Mouse (Mus musculus) retina, embryonic 14.5 days (tissue): Measurements from ENCODE around the gene Lrtm1.

Source experiments
- DNase-seq: peaks from one replicate; pipeline ENCODE4 v3.0.0-alpha.2; 2015; ENCODE audit warnings: low spot score

Gene Lrtm1

GRCm38 (mm10) chr14:29017883-29018282 is at the start of gene Lrtm1:
Lrtm1 (plus strand) TSS chr14:29018208.
- DNase-seq = peak; percentile 24

DNA sequence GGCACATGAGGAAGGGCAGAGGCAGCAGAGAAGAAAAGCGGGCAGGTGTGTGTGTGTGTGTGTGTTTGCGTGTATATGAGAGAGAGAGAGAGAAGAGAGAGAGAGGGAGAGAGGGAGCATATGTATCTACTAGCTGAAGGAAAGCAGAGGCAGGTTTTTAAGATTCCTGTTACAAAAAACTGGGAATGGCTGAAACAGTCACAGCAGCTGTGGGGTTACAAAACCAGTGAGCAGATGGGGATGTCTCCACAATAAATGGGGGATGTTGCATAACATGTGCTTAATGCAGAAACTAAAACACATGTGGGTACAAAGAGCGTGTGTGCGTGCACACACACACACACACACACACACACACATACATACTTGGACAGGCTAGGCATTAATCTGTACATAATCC is 48.8 kb upstream of the Lrtm1 start:
- no peak for DNase-seq

DNA sequence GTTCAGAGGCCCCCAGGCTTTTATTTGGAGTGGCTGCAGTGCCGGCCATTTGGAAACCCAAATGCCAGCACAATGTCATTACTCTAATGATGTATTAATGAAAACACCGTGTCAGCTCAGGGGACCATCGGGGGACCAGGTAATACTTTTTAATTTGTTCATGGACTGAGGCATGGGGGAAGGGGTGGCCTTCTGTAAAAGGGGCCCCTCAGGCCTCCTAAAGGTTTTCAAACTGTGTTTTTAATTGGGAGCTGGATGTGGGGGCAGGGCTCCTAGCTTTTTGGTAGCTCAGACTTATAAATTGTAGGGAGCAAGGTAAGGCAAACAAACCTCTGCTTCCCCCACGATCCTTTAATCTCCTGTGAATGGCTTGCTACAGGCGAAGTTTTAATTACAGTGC is 45.4 kb upstream of the Lrtm1 start:
- no peak for DNase-seq

GRCm38 (mm10) chr14:28979230-28979629 is 38.8 kb upstream of the Lrtm1 start:
- no peak for DNase-seq

DNA sequence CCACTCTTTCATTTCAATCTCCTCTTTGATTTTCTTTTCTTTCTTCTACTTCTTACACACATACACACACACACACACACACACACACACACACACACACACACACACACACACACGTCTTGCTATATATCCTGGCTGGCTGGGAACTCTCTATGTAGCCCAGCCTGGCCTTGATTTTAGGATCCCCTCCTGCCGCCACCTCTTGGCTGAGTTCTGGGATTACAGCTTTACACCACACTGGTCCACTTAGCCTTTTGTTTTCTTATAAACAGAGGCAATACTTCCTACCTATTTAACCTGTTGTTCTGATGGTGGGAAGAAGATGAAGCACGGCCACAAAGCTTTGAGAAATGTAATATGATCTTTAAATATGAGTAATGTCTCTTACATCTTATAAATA is 37.5 kb upstream of the Lrtm1 start:
- peak; percentile 44 for DNase-seq

GRCm38 (mm10) chr14:28984276-28984675 is 33.7 kb upstream of the Lrtm1 start:
- no peak for DNase-seq

- no peak for DNase-seq
Observed at GRCm38 (mm10) chr14:28988211-28988900, 29.7 kb upstream of the Lrtm1 start.

DNA sequence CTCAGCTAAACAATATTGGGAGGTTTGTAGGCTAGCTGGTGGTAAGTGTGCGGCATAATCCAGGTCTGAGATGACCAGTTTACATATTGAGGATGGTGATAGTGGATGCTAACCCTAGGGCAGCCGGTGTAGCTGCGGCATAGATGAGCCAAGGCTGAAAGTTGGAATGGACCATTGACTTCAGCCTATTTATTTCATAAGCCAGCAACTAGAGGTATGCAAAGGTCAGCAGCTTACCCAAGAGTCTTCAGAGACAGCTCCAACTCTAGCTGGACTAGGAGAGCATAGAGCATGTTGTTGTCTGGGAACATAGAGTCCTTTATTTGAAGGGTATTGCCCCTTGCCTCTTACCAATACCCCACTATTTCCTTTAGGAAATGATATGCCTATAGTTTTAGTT is 21.4 kb upstream of the Lrtm1 start:
- DNase-seq = no peak

DNA sequence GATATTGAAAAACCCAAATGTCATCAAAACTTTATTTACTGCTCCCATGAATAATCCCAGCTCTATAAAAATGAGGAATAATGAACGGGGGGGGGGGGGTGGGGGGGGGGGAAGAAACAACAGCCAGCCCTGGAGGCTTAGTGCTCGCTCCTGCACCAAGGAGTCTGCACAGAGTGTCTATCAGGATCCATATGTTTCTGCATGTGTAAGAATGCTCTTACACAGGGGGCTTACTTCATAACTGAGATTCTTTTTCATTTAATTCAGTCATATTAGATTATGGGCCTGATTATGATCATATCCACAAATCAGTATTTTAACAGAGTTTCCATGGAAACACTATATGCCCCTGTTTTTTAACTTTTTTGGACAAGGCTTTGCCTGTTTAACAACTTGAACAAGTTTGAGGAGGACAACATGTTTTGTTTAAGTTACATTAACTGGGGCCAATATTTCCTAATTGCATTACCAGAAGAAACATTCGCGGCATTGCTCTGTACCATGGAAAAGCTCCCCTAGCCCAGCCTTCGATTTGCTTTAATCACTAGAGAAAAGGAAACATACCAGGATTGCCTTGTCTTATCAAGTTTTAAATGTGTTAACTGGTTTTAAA is 12.7 kb upstream of the Lrtm1 start:
- DNase-seq = no peak

DNA sequence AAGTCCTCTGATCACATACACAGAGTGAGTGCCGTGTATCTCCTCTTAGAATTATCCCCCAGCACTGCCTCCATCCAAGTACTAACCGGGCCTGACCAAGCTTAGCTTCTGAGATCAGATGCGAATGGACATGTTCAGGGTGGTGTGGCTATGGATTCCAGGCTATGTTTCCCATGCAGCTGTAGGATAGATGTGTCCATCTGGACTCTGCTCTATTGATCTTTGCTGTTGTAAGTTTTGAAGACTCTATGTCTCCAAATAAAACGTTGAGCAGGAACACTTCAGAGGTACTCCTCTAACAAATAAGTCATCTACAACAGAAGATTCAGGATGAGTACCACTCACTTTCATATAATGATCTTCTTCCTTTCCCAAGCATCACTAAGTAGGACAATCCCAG is 8.4 kb upstream of the Lrtm1 start:
- DNase-seq = no peak

- DNase-seq = no peak
Observed at GRCm38 (mm10) chr14:29013161-29013560, 4.8 kb upstream of the Lrtm1 start.

DNA sequence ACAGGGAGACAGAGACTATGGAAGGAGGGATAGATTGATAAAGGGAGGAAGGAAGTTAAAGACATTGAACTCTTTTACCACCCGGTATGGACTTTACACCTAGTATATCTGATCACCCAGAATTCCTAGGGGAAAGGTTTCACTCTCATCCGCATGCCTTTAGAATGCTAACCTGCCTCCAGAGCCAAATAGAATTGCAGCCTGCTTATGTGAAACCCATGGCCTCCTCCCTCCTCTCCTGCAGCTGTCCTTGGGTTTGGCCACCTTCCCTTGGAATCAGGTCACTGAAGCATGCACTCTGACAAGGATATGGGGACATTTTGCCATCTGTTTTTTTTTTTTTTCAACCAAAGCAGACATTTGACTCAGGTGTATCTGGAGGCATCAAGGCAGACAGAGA is 3.3 kb upstream of the Lrtm1 start:
- DNase-seq = no peak

DNA sequence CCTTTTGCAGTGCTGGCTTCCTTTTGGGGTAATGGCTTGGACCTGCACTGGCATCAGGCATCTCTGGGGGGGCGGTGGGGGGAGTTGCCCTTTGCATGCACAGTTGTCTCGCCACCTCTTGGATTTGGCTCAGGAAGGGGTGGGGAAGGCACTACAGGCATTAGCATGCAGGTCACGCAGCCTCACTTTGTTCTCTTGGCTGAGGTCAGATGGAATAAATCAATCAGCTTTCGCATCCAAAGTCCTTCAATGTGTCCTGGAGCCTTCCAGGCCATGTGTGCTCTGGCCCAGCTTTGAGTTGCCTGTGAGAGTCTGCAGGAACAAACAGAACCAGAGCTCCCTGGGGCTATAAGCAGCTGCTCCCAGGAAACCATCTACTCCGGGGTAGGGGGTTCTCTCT is 2.1 kb upstream of the Lrtm1 start:
- DNase-seq = peak; percentile 57

DNA sequence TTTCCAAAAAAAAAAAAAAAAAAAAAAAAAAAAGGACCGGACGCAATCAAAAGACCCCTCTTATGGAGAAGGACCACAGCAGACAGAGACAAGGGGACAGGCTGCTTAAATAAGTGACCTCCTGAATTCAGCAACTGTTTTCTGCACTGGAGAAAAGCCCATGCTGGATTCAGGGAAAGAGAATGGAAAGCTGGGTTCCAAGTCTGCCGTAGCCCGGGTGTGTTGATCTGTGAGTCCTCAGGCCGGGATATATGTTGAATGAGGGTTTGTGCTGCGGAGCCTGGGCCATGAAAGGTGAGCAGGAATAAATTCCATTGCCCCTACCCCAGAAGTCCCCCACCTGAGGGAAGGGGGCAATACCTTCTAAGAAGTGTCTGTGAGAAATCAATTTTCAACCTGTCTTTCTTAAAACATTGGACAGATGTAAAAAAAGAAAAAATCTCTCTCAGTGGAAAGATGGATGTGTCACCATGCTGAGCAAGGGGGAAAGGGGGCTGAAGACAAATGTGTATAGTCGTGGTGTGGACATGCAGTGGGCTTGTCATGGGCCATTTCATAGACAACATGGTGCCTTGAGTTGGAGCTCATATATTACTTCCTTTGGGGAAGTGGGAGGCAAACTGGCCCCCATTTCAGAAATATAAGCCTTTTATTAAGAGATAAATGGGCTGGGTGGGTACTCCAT is 450 bp downstream of the Lrtm1 start:
- no peak for DNase-seq

GRCm38 (mm10) chr14:29021295-29021694 is 3.3 kb downstream of the Lrtm1 start:
- DNase-seq = no peak

GRCm38 (mm10) chr14:29023246-29023645 is 5.2 kb downstream of the Lrtm1 start:
- DNase-seq = no peak

DNA sequence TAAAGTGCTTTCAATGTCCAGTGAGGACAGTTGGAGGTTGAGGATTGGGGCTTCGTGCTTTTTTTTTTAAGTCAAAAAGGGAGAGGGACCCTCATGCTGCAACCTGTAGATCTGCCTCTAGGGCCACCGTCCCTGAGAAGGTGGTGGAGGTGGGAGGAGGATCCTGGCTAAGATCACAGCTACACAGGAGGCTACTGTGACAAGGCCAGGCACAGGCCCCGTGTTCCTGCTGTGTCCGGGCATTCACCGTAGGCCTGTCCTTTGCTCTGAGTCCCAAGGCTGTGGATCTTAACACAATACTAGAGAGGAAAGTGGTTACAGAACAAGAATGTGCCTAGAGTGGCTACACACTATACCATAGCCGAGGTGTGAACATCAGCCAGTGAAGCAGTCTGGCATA is 7.3 kb downstream of the Lrtm1 start:
- DNase-seq = no peak

- no peak for DNase-seq
Observed at GRCm38 (mm10) chr14:29027276-29027675, 9.3 kb downstream of the Lrtm1 start.

DNA sequence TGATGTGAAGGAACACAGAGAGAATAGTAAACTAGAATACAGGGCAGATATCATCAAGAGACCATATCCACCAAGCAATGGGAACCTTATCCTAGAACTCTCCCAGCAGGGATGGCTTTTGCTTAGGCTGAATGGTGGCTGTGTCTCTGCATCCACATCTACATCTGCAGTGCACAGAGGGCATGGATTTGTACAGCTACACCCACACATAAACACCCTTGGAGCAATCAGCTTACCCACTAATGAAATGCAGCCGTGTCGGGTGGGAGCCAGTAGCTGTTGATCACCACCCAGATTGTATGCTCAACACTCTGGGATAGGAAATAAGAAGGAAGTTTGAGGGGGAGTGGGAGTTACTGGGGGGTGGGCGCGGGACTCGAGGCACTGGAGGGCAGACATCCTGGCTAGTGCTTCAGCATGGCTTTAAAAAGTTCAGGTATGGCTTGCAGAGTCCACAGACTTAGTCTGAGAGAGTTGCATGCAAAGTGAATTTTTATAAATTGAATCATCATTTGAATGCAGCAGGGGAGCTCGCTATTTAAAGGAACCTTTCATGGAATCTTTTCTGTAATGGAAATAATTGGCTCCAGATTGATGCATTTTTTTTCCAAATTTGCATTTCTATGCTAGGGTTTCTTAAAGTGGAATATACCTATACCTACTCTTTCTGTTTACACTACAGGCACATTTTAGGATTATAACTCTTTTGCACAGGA is 10.5 kb downstream of the Lrtm1 start:
- no peak for DNase-seq

GRCm38 (mm10) chr14:29029107-29029469 is 11.1 kb downstream of the Lrtm1 start:
- DNase-seq = no peak

- no peak for DNase-seq
Observed at GRCm38 (mm10) chr14:29029896-29030420, 11.9 kb downstream of the Lrtm1 start.

DNA sequence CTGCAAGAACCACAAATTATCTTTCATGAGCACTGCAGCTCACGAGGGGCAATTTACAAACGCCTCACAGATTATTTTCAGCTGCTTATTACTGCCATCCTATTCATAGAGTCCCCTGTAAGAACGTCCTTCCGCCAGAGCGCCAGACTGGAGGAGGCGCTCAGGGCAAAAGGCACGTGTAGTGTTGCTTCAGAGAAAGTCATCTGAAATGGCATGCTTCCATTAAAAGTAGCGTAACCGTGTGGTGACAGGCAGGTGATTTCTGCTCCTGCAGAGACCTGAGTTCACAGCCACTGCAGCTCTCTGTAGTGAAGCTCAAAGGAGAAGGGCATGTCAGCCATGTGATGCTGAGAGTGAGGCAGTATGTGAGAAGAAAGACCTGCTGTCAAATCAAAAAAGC is 12.5 kb downstream of the Lrtm1 start:
- DNase-seq = no peak
